Mouse (Mus musculus) bone marrow macrophage, adult 2 months (primary cell): ENCODE results near the gene P2ry2.

Experiments
- CTCF ChIP-seq: IDR thresholded peaks from 2 replicates; pipeline ENCODE4 v1.5.1; 2012; ENCODE audit warnings: low read depth, mild to moderate bottlenecking, low read length, moderate library complexity
- POLR2A ChIP-seq: IDR thresholded peaks from 2 replicates; pipeline ENCODE4 v1.6.1; 2012; ENCODE audit warnings: mild to moderate bottlenecking, low read depth, low read length, borderline replicate concordance

DNA sequence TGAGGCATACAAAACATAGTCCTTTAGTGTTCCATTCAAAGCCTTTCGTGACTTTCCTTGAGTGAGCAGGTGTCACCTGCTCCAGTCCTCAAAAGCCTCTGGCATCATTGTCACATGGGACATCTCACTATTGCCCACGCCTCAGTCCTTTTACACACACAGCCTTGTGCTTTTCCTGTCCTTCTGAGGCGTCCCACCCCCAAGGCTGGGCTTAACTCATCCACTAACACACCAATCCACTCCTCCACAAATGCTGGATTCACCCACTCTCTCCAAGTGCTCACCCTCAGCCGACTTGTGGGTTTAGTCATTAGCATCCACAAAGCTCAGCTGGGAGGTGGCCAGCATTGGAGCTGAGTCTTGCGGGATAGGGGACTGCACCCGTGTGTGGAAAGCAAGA, 4.8 kb upstream of the P2ry2 start:
- TF ChIP-seq CTCF, result no peak
- TF ChIP-seq POLR2A, result no peak
